8 mouse cellular contexts compared by ENCODE assay signal in the genomic region with DNA sequence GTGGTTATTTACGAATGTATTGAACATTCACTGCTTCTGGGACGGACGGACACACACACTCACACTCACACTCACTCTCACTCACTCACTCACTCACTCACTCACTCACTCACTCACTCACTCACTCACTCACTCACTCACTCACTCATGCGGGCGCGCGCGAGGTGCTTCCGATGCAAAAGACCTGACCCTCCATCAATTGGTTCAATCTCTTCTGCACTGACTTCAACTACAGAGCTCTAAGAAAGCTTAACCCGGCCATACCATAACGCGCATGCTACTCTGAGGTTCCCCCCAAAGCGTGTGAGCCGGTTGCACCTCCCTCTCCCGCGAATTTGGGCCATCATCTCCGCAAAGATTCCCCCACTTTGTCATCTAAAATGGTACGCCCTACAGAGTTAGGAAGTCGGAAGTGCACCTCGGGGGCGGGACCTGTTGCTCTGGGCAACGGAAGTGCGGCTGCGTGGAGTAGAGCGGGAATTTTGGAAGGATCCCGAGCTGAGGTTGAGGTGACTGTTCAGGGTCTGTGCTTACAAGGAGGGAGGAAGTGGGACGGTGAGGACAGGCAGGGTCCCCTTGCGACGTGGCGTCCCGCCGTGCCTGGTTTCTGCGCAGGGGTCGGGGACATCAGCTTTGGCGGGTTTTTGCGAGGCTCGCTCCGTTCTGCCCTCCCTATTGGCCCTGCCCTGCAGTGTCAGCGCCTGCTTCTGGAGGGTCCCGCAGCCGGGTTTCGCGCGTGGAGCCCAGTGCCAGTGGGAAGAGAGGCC. TPM values are rescaled to one million over a fixed set of nuclear protein-coding genes. Genes with fewer than 3 reads are reported as not detected.
DNase-seq lines count a peak whose midpoint lies in the region; ATAC-seq and TF ChIP-seq lines count a peak whose summit lies in the region.

A gene (plus strand): TSS at position 47 of the 767 bp plus-strand sequence.

- no peak for TF ChIP-seq RAD21 in CH12.LX (IDR thresholded peaks at IDR 0.05; ENCODE audit: low read depth, low read length)

- H3K27me3 ChIP-seq in CH12.LX (replicated peaks), result no peaks in the 10 kb centered on the region
- no peaks in the 10 kb centered on the region for H3K27me3 ChIP-seq in forebrain, embryonic 11.5 days (ENCODE audit: control insufficient read depth, insufficient read depth, low read length)
- no peaks in the 10 kb centered on the region for H3K27me3 ChIP-seq in heart, embryonic 16.5 days (ENCODE audit: control insufficient read depth, insufficient read depth, low read length)
- H3K27me3 ChIP-seq in liver, embryonic 15.5 days, result no peaks in the 10 kb centered on the region
- H3K27me3 ChIP-seq in neural tube, embryonic 12.5 days (replicated peaks), result no peaks in the 10 kb centered on the region

- peak within 1 kb of the TSS; percentile 71 for H3K27ac ChIP-seq in CH12.LX (ENCODE audit: insufficient read depth, low read depth)
- H3K27ac ChIP-seq in forebrain, embryonic 11.5 days (ENCODE audit: low read depth, low read length), result peak within 1 kb of the TSS; percentile 74
- H3K27ac ChIP-seq in heart, embryonic 16.5 days (ENCODE audit: low read length), result peak within 1 kb of the TSS; percentile 72
- H3K27ac ChIP-seq in liver, embryonic 15.5 days (replicated peaks), result peak within 1 kb of the TSS; percentile 91
- H3K27ac ChIP-seq in neural tube, embryonic 12.5 days, result no peak within 1 kb of the TSS

- peak within 1 kb of the TSS; percentile 85 to 98 (median 93) for H3K4me3 ChIP-seq in CH12.LX (replicated peaks in 1 of 3; ENCODE audit: low read depth in 2 of 3, low read length in 2 of 3, poor library complexity in 1 of 3)
- H3K4me3 ChIP-seq in forebrain, embryonic 11.5 days (ENCODE audit: low read depth, low read length), result peak within 1 kb of the TSS; percentile 64
- peak within 1 kb of the TSS; percentile 72 for H3K4me3 ChIP-seq in heart, embryonic 16.5 days (ENCODE audit: low read length)
- H3K4me3 ChIP-seq in liver, embryonic 15.5 days (replicated peaks), result peak within 1 kb of the TSS; percentile 88
- H3K4me3 ChIP-seq in neural tube, embryonic 12.5 days, result peak within 1 kb of the TSS; percentile 57

- 0% methylated on average over 44 of the region's 44 CpGs for WGBS in forebrain, embryonic 11.5 days
- under 1% methylated on average over 44 of the region's 44 CpGs for WGBS in heart, embryonic 16.5 days
- WGBS in liver, embryonic 15.5 days (ENCODE audit: insufficient replicate concordance), result under 1% methylated on average over 44 of the region's 44 CpGs
- under 1% methylated on average over 44 of the region's 44 CpGs for WGBS in neural tube, embryonic 12.5 days

- H3K79me2 ChIP-seq in CH12.LX (replicated peaks; ENCODE audit: control insufficient read depth, extremely low read depth, insufficient read depth, poor library complexity, severe bottlenecking), result no peaks in the 10 kb centered on the region

- H3K4me2 ChIP-seq in CH12.LX (ENCODE audit: insufficient read depth, low read depth, poor library complexity, severe bottlenecking), result peak within 1 kb of the TSS; percentile 73
- peak within 1 kb of the TSS; percentile 85 for H3K4me2 ChIP-seq in forebrain, embryonic 11.5 days (ENCODE audit: low read depth, low read length, severe bottlenecking)
- peak within 1 kb of the TSS; percentile 92 for H3K4me2 ChIP-seq in heart, embryonic 16.5 days (ENCODE audit: low read depth, low read length)
- peak within 1 kb of the TSS; percentile 96 for H3K4me2 ChIP-seq in liver, embryonic 15.5 days
- peak within 1 kb of the TSS; percentile 98 for H3K4me2 ChIP-seq in neural tube, embryonic 12.5 days (replicated peaks)

- H3K9me3 ChIP-seq in CH12.LX (replicated peaks; ENCODE audit: low read length), result no peaks in the 10 kb centered on the region
- no peaks in the 10 kb centered on the region for H3K9me3 ChIP-seq in forebrain, embryonic 11.5 days (ENCODE audit: control insufficient read depth, low read length)
- H3K9me3 ChIP-seq in heart, embryonic 16.5 days (replicated peaks; ENCODE audit: control insufficient read depth, low read length), result no peaks in the 10 kb centered on the region
- H3K9me3 ChIP-seq in liver, embryonic 15.5 days (replicated peaks), result no peaks in the 10 kb centered on the region
- H3K9me3 ChIP-seq in neural tube, embryonic 12.5 days, result no peaks in the 10 kb centered on the region

- peak; percentile 90 for ATAC-seq in forebrain, embryonic 11.5 days (replicated peaks; ENCODE audit: low FRiP score)
- ATAC-seq in heart, embryonic 16.5 days (replicated peaks; ENCODE audit: extremely low read depth, insufficient read depth, low FRiP score), result peak; percentile 93
- ATAC-seq in liver, embryonic 15.5 days (ENCODE audit: insufficient read depth), result peak; percentile 90
- peak; percentile 86 for ATAC-seq in neural tube, embryonic 12.5 days (ENCODE audit: low FRiP score, low read depth)

- in situ Hi-C loops in CH12.LX (cut with MboI; ENCODE audit: low pct_ligation_motif_present, low pct_unique_long_range_greater_than_20kb, low sequenced_read_pairs), result no loop called here

- peak within 1 kb of the TSS; percentile 49 for H3K9ac ChIP-seq in CH12.LX (ENCODE audit: insufficient read depth, low read depth)
- H3K9ac ChIP-seq in forebrain, embryonic 11.5 days (ENCODE audit: low read length), result peak within 1 kb of the TSS; percentile 78
- H3K9ac ChIP-seq in heart, embryonic 16.5 days (ENCODE audit: low read length), result peak within 1 kb of the TSS; percentile 80
- H3K9ac ChIP-seq in liver, embryonic 15.5 days, result peak within 1 kb of the TSS; percentile 85
- peak within 1 kb of the TSS; percentile 55 for H3K9ac ChIP-seq in neural tube, embryonic 12.5 days

- no peak for TF ChIP-seq CTCF in CH12.LX (conservative IDR thresholded peaks at IDR 0.05 in 1 of 2, IDR thresholded peaks at IDR 0.05 in 1 of 2; ENCODE audit: low read depth in 2 of 2, low read length in 2 of 2)

- DNase-seq in CH12.LX (ENCODE audit: extremely low read depth), result peak; percentile 93
- peak; percentile 91 for DNase-seq in c-Kit-positive CD71-positive TER-119-negative erythroid progenitor cells, embryonic 14.5 days (ENCODE audit: low read depth)
- peak; percentile 97 for DNase-seq in forebrain, embryonic 11.5 days (ENCODE audit: low spot score)
- peak; percentile 95 to 99 for DNase-seq in kidney, postnatal 36 days
- peak; percentile 90 for DNase-seq in telencephalon, adult 2 months (ENCODE audit: low read depth, low spot score)

- H3K36me3 ChIP-seq in CH12.LX (replicated peaks in 1 of 2; ENCODE audit: control insufficient read depth in 1 of 2, insufficient read depth in 1 of 2, low read length in 1 of 2), result peaks cover 7 to 23% of the 10 kb centered on the region in 2 experiments
- H3K36me3 ChIP-seq in forebrain, embryonic 11.5 days (ENCODE audit: control insufficient read depth, insufficient read depth, low read length), result no peaks in the 10 kb centered on the region
- H3K36me3 ChIP-seq in heart, embryonic 16.5 days (ENCODE audit: control insufficient read depth, insufficient read depth), result 0 out of 2 replicates have a peak, but pooled peaks cover 2% of the 10 kb centered on the region
- peaks cover 10% of the 10 kb centered on the region; the same call in 1 of the 2 replicates for H3K36me3 ChIP-seq in liver, embryonic 15.5 days (replicated peaks)
- H3K36me3 ChIP-seq in neural tube, embryonic 12.5 days, result no peaks in the 10 kb centered on the region

- TF ChIP-seq POLR2A in CH12.LX (IDR thresholded peaks at IDR 0.05; ENCODE audit: low read depth, low read length), result peak; percentile 79

- H3K4me1 ChIP-seq in CH12.LX (ENCODE audit: control insufficient read depth in 1 of 2, insufficient read depth in 2 of 2), result peaks cover 12 to 43% of the 10 kb centered on the region in 2 experiments
- H3K4me1 ChIP-seq in forebrain, embryonic 11.5 days (replicated peaks; ENCODE audit: control insufficient read depth, insufficient read depth, low read length), result peaks cover 4% of the 10 kb centered on the region; the same call in 1 of the 2 replicates
- peaks cover 6% of the 10 kb centered on the region; the same call in 1 of the 2 replicates for H3K4me1 ChIP-seq in heart, embryonic 16.5 days (ENCODE audit: control insufficient read depth, insufficient read depth, low read length)
- peaks cover 19% of the 10 kb centered on the region for H3K4me1 ChIP-seq in liver, embryonic 15.5 days (replicated peaks)
- H3K4me1 ChIP-seq in neural tube, embryonic 12.5 days, result peaks cover 18% of the 10 kb centered on the region

- no peak for TF ChIP-seq EP300 in CH12.LX (IDR thresholded peaks at IDR 0.05; ENCODE audit: low read length)

- dilution Hi-C loops in CH12.LX (cut with MboI; ENCODE audit: extremely low pct_ligation_motif_present, extremely low pct_unique_long_range_greater_than_20kb, low sequenced_read_pairs), result no loop called here

TF ChIP-seq in CH12.LX, 34 proteins besides CTCF, POLR2A, EP300 and RAD21 (continues in another document):
- TF ChIP-seq ELF1 (IDR thresholded peaks at IDR 0.05; ENCODE audit: low read depth, low read length) (peak; percentile 91), ZKSCAN1 (IDR thresholded peaks at IDR 0.05; ENCODE audit: borderline replicate concordance, low read depth, low read length) (no peak), CHD2 (IDR thresholded peaks at IDR 0.05; ENCODE audit: low read length) (no peak), GABPA (IDR thresholded peaks at IDR 0.05; ENCODE audit: insufficient replicate concordance, low read depth, low read length) (no peak), JUND (conservative IDR thresholded peaks at IDR 0.05; ENCODE audit: low read depth, low read length) (no peak), ZC3H11A (IDR thresholded peaks at IDR 0.05; ENCODE audit: low read depth, low read length) (no peak), BHLHE40 (IDR thresholded peaks at IDR 0.05; ENCODE audit: low read depth, low read length) (peak; percentile 80), MAX (IDR thresholded peaks at IDR 0.05; ENCODE audit: low read length) (peak; percentile 50), MAZ (IDR thresholded peaks at IDR 0.05; ENCODE audit: low read depth, low read length) (0 out of 2 replicates have a peak, but pooled peaks have one; percentile 44), ZMIZ1 (IDR thresholded peaks at IDR 0.05; ENCODE audit: low read depth, low read length) (peak; percentile 87), TCF12 (IDR thresholded peaks at IDR 0.05; ENCODE audit: low read depth, low read length) (peak; percentile 71; the same call in 1 of the 2 replicates), MYC (IDR thresholded peaks at IDR 0.05; ENCODE audit: low read depth, low read length) (no peak; the same call in 1 of the 2 replicates), UBTF (IDR thresholded peaks at IDR 0.05; ENCODE audit: low read depth, low read length) (no peak)

RNA-seq across cellular contexts. Expression of the gene that starts here (rescaled TPM):
- total RNA-seq in CH12.LX (2012; rRNA removed), result 14.9 and 17.5 TPM in 2 replicates
- 25.0 and 27.0 TPM in 2 replicates for total RNA-seq in CH12.LX (2014; rRNA removed)
- polyA plus RNA-seq in CH12.LX (2012; ENCODE audit: insufficient read length, low read depth), result 17.1 and 20.0 TPM in 2 replicates
- 23.0 and 24.0 TPM in 2 replicates for polyA plus RNA-seq in forebrain, embryonic 11.5 days (2014; fragmentation: Nextera tagmentation; extraction: Ambion mirVana)
- 8.2 and 8.8 TPM in 2 replicates for polyA plus RNA-seq in heart, embryonic 16.5 days (2015; fragmentation: Nextera tagmentation; extraction: Ambion mirVana)
- polyA plus RNA-seq in liver, embryonic 15.5 days (2015; fragmentation: Nextera tagmentation; extraction: Ambion mirVana), result 8.6 and 8.7 TPM in 2 replicates
- 9.7 and 10.2 TPM in 2 replicates for polyA plus RNA-seq in neural tube, embryonic 12.5 days (2016; fragmentation: Nextera tagmentation; extraction: Ambion mirVana)
